Mouse (Mus musculus) monocyte, adult 2 months (primary cell): Measurements from ENCODE around the gene Tbck.

Source experiments
- DNase-seq, 2 experiments: peaks; one replicate each; pipeline ENCODE4 v3.0.0; 2022; ENCODE audit warnings: low spot score in 2 of 2, low read depth in 1 of 2

Tbck gene

DNA sequence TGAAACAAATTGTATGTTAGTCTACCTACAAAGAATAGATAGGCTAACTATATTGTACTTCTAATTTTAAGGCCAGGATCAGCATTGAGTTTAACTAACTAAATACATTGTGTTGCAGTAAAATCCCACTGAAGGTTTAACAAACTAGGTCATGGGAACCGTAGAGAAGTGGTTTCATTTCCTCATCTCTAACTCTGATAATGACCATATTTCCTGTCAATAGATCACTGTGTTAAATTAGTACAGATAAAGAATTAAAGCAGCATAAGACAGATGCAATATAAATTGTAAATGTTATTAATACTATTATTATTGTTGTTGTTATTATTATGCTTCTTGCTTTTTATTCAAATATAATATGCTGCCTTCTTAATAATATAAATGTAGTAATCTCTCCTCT lies 72.3 kb downstream of the Tbck start:
- no peak for DNase-seq

DNA sequence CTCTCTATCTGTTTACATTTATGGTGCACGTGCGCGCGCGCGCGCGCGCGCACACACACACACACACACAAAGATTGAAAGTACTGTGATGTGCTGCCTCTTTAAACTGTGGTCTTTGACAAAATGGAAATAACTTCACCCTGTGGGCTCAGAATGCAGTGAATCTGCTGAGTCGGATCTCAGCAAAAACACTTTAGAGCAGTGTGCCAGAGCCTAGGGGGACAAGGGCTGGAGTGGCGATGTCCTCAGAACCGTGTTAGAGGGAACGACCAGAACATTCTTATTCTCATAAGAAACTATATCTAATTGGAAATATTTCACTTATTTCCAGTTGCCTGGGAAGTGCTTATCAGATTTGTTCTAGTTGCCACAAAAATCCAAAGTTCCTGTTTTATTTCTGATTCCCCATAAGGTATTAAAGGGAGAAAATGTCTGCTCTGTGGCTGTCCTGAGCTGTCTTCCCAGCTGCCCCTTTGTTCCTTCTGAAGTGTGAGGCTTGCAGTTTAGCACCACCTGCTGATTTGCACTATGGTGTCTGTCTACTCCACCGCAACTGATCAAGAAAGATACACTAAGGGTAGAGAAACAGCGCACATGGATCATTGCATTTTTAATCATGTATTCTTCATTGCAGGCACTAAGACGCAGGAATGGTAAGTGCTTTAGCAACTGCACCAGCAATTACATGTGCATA lies 82.2 kb downstream of the Tbck start:
- DNase-seq: no peak

DNA sequence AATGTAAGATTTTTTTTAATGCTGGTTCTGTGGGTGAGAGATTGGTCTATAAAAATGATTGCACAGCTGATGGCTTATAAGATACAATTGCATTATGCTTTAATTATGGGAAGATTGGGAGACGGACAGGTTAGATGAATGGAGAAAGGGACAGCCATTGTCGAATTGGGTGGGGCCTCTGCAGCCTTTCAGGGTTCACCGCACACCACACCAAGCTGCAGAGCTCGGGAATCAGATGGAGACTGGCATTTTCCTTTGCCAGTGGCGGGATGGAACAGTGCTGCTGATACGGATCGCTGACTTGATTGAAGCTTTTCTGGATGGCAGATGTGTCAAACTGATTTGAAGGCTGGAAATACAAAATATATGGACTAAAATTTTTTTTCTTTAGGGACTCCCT lies 88.1 kb downstream of the Tbck start:
- DNase-seq: no peak

DNA sequence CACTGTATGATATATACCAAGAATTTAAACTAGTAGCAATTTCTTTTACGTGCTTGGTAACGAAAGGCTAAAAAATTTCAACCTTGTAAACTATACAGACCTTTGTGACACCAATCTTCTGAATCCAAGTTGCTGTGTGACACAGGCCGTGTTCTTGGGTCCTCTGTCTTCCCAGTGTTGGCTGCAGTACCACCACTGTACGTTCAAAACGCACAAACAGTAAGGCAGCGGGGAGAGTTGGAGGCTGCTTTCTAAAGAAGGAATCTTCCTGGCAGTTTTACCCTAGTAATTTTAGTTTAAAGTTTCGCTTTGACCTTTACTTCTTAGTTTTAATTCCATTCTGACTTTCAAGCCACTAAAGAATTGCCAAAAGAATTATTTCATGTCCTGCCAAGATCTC lies 92.7 kb downstream of the Tbck start:
- no peak for DNase-seq

DNA sequence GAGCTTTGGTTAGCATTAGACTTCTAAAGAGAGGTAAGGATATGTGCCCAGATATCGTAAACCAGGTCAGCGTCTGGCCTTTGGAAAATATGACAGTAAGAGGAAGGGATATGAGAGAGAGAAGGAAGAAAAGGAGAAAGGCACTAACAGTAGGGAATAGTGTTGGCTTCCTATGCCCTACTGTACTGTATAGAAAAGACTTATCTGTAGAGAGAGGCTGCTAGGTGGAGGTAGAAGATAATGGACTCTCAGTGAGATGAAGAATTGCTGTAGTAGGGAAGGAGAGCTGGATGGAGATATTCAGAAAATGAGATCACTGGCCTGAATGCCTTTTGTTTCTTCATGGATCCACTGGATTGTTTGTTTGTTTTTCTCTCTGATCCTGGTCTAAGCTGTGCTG lies 97.2 kb downstream of the Tbck start:
- no peak for DNase-seq

DNA sequence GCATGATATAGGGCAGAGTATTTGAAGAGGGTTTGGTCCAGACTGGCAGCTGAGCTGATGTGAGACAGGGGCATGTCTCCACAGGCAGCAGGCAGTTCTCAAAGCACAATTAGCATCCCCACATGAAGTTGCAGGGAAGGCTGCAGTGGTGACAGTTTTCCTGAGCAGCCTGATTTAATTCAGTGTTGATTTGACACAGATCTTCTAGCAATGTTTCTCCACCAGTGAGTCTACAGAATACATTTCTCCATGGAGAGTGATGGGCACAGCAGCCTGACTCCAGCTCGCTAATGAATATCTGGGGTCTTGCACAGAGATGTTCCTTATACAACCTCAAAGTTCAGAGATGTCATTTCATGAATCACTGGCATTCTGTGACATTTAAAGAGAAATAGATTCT lies 99.1 kb downstream of the Tbck start:
- no peak for DNase-seq

DNA sequence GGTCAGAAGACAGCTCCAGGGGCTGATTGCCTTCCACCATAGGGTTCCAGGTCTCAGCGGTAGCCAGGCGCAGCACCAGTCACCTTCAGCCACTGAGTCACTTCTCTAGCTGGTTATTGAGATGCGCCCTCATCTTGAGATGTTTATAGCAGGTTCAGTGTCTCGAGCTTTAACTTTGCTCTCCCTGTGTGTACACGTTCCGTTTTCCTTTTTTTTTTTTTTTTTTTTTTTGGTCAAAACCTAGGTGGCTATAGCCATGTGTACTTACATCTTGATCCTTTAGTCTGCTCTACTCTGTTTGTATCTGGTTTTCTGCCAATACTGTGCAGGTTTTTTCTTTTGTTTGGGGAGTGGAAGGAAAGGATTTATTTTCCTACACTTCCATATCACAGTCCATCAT lies 100.8 kb downstream of the Tbck start:
- DNase-seq: no peak

DNA sequence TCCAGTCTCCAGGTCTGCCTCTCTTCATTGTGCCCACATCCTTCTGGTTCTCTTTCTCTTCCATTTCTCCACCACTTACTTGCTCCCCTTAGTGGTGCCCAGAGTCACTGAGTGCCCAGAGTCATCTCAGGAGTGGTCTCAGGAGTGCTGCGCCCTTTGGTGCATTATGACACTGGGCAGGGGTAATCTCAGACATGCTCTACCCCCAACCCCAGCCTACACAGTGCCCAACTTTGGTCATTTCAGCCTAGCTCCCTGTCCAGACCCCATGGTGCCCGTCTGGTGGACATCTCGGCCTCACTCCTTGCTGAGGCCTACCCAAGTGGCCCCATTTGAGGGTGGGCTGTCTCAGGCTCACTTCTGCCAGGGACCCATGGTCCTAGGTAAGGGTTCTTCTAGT lies 102.7 kb downstream of the Tbck start:
- DNase-seq: no peak

DNA sequence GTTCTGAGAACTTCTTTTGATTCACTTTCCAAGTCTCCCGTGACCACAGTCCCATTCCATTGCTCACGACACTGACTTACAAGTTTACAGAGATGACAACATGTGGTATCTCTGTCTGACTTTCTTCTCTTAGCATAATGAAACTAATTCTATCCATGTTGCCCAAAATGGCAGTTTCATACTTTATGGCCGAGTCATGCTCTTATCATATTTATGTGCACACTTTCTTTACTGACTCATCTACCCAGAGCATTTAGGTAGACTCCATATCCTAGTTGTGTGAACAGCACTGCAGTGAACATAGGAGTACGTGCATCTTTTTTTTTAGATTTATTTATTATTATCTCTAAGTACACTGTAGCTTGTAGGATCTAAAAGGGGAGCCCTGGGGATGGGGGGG lies 103.8 kb downstream of the Tbck start:
- DNase-seq: no peak

DNA sequence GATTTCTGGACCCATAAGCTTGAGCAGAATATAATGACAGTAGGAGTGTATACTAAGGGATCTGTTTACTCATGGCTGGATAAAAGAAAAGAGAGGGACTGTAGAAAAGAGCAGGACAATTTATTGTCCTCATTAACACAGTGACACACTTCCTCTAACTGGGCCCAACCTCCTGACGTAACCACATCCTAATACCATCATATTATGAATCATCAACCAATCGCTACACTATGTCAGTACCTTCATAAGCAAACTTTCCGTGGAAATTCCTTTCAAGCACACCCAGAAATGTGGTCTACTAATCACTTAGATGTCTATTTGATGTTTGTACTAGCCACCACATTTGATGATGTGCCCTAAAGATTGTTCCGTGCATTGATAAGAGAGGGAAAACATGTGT lies 107.2 kb downstream of the Tbck start:
- no peak for DNase-seq

DNA sequence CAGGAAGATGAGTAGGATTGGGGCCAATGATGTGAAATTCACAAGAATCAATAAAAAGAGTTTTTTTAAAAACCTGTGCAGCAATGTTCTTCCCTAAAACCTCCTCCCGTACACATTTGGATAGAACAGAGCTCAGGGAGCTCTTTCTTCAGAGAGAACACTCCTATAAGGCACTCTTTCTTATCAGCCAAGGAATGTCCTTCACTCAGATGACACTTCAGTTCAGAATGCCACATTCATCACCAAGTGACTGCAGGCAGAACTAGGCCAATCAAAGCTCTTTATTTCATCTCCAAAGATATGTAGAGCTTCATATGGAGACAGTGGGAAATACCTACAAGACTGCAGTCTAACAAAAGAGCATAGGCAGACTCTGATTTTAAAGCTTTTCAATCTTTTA lies 116.3 kb downstream of the Tbck start:
- DNase-seq: no peak

DNA sequence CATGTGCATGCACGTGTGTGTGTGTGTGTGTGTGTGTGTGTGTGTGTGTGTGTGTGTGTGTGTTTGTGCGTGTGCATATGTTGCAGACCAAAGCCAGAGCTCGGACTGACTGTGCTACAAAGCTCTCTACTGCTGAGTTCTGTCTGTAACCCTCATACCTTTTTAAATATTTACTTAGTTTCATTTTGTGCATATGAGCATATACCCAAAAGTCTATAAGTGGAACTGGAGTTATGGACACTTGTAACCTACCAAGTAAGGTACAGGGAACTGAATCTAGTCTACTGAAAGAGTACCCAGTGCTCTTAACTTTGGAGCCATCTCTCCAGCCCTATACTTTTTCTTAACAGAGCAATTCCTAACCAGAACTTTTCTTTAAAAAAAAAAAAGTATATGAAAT lies 118.0 kb downstream of the Tbck start:
- DNase-seq: no peak

DNA sequence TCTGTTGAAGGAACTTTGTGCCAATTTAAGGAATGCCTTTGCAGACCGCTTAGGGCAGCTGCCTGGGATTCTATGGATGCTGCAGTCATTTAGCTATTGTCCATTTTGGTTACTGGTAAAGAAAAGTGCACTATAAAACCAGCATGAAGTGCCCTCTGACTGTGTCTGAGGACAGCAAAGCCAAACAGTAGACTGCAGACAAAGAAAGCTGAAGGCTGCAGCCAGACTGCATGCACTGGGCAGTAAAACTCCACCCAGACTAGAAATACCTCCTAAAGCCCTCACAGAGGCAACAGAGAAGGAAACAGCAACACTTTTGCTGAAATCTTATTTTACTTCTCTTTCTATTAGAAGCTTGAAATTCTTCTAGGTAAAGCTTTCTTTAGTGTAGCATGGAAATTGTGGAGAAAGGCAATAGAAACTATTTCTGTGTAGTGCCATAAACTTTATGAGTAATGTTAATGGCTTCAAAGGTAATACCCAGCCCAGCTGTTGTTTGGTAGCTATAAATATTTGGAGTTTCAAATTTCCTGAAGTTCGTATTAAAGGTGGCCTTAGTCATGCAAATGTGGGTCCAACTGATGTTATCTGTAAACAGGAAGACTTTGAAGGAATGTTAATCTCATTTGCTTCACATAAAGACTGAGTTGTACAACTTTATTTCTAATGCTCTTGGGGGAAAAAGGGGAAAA lies 124.1 kb downstream of the Tbck start:
- DNase-seq: no peak

DNA sequence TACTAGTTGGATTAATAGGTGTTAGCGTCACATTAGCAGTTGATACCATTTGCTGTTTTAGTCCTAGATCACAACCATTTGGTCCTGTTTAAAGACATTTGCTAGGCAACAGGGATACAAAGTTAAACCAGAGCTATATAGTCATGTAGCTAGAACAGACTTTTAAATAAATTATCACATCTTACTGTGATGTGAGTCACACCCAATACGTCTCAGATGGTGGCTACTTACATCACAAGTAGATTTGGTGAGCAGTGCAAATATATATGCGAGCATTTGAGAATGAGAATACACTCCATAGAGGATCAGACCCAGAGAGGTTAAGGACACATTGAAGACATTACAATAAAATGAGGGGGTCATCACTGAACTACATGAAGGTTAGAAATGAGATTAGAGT lies 125.0 kb downstream of the Tbck start:
- no peak for DNase-seq

DNA sequence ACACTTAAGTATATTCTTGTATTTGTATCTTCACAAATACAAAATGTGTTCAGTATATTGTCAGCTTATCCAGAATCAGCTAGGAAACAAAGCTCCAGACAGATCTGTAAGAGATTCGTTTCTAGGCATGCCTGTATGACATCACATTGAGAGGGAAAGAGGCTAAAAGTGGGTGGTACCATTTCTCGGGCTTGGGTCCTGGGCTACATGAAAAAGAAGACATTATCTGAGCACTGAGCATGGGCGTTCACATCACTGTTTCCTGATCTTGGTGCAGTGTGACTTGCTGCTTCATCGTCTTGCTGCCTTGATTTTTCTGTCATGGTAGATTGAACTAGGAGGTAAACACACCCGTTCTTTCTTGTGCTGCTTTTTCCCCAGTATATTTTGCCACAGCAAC lies 127.8 kb downstream of the Tbck start:
- DNase-seq: no peak

DNA sequence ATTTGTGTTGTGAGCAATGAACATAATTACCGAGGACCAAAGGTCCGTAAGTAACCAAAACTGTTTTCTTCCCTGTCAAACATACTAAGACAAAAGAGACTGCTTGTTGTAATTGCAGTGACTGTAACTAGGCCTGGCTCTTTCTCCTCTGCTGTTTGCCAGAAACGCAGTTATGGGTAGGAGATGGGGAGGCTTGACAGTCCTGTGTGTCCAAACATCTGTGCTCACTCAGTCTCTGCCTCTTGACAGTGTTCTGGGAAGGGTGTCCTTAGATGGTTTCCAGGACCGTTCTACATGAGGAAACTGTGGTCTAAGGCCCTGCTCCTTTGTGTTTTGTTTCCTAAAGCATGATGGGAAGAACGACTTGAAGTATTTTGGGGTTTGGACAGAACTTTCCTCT lies 128.4 kb downstream of the Tbck start:
- DNase-seq: no peak

DNA sequence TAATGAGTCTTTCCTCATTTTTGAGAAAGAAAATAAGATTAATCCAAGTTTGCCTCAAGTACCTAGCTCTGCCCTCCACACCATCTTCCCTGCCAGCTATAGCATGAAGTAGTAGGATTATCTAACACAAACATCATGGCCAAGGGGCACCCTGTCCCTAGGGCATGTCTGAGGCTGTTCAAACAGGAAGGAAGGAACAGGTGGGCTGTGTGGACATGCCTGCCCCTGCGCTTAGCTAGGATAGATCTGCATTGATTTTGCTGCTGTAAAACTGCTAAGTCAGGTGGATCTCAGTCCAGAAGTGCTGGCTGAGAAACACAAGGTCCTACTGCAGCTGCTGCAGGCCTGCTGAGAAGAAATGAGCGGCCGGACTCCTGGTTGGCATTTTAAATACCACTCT lies 129.2 kb downstream of the Tbck start:
- DNase-seq: no peak

DNA sequence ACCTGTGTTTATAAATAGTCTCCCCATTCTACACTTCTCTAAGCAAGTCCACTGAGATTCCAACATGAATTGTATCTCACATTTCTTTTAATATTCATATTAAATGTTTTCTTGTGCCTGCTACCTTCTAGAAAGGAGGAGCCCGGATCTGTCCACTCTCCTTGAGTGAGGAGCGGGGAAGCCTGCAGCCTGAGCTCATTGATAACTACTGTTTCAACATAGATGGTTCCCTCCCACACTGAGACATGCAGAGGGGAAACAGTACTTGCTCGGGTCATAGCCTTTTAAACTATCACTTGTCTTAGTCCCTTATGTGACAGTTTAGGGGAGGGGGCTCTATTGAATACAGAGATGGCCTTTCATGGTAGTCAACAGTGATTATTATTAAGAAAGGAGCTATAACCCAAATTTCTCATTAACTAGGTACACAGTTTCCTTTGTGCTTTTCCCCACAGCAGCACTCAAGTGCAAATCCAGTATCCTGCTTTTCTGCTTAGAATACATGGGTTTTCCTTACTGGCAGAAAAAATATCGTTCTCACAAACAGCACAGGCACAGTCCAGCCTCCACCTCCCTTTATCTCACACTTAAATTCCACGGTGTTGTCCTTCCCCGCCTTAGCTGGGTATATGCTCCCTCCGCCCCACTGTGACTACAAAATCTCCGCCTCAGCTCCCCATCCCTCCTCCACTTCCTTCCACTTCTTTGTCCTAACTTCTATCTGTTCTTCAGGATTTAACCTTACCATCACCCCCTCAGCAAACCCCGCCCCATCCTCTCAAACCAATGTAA lies 130.0 kb downstream of the Tbck start:
- no peak for DNase-seq

DNA sequence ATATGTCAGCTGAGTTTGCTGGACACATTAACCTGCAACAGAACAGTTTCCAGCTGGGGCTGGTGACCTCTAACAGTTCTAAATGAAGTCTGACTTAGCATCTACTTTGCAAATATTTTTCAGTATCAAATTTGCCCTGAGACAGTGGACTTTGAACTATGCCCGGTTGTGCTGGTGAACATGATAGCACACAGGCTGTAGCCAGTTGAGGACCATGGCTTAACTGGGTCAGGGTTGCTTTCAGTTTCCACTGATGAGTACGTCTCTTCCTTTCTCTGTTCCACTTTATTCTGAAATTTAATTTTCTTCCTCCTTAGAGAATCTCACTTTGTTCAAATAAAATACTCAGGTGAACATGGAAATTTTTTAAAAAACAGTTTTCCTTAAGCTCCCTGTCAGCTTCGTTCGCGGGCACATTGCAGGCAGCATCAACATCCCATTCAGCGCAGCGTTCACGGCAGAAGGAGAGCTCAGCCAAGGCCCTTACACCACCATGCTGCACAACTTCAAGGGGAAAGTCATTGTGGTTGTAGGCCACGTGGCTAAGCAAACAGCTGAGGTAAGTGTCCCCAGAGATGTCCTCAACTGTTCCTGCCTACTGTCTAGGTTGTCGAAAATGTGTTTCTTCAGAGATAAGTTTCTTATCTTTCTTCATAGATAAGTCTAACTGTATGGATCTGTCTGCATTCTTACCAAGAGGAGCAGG lies 131.0 kb downstream of the Tbck start:
- DNase-seq: no peak

DNA sequence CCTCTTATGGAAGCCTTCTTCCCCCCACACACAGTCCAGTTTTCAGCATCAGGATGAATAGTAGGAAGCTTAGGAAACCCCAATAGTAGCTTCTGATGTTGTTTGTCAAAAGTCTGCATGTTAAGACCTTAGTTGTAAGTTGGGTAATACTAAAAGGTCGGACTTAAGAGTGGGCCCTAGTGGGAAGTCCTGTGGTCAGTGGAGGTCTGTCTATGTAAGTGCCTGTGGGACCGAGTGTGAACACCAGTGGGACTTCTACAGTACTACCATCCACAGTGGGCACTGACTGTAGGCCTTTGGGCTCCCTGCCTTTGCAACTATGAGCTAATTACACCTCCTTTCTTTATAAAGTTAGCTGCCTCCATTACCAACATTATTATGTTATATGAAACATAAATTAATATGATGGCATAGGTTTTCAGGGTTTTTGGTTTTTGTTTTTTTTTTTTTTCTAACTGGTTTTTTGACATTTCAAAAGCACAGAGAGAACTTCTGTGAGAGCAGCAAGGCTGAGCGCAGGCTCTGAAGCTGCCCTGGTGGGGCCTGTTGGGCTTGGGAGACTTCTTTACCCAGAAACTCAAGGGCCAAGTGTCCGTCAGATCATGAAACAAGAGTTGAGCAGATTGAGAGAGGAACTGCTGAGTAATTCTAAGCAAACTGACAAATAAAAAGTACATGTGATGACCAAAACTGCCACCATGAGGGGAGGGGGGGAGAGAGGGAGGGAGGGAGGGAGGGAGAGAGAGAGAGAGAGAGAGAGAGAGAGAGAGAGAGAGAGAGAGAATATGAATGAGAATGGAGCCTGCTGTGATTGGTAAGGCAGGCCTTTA lies 131.8 kb downstream of the Tbck start:
- no peak for DNase-seq

DNA sequence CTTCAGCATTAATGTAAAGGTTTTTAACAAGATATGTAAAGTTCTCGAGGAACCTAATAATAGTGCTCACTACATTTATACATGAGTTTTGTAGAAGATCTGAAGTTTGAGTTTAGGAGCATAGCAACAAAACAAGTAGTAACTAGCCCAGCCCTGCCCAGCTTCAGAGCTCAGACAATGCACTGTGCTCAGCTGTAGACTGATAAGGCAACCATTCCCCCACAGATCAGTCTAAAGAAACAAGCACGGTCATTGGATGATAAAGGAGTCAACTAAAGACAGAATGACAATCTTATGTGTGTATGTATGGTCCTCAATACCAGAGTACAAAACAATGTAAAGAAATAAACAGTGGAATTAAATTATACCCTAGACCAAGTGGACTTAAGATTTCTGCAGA lies 135.5 kb downstream of the Tbck start:
- DNase-seq: no peak
